Mouse (Mus musculus): ENCODE data around the gene Sh2d3c. TPM values are rescaled to one million over a fixed set of nuclear protein-coding genes. Genes with fewer than 3 reads are reported as not detected.
A peak's percentile ranks its signal among the peaks of the same experiment; 100 is the strongest.

Sh2d3c gene
- polyA plus RNA-seq, 1 experiment from 2014 or later, result 29.1 TPM

MicroRNA genes within 50 kb of the gene (microRNA counts, 519-probe panel; counts per million panel counts)
- microRNA mmu-miR-2861, result 460 counts per million, percentile 65 among the panel's probes with 10 or more counts

Small RNAs within 50 kb of the gene (microRNA-seq; reads per million reads assigned to microRNA genes)
- not detected for gene Gm47291
- not detected for gene Mir2861
- not detected for gene Mir3960
- not detected for gene Mir8093

Other genes with a start within 250 kb of the Sh2d3c start
- 14.2 and 17.0 TPM in 2 replicates for gene Fam102a, start 185.7 kb upstream of the Sh2d3c start, polyA plus RNA-seq (2016; fragmentation: Nextera tagmentation; extraction: Ambion mirVana)
- gene Dpm2, start 150.2 kb upstream of the Sh2d3c start, polyA plus RNA-seq (2016; fragmentation: Nextera tagmentation; extraction: Ambion mirVana), result 110 and 113 TPM in 2 replicates
- gene Pip5kl1, start 146.3 kb upstream of the Sh2d3c start, polyA plus RNA-seq (2016; fragmentation: Nextera tagmentation; extraction: Ambion mirVana), result 2.9 and 3.4 TPM in 2 replicates
- 0.29 TPM in 1 of 2 replicates, not detected in the other for gene 9430097D07Rik, start 145.4 kb upstream of the Sh2d3c start, polyA plus RNA-seq (2016; fragmentation: Nextera tagmentation; extraction: Ambion mirVana)
- 32.7 and 36.5 TPM in 2 replicates for gene St6galnac4, start 134.0 kb upstream of the Sh2d3c start, polyA plus RNA-seq (2016; fragmentation: Nextera tagmentation; extraction: Ambion mirVana)
- gene St6galnac6, start 121.3 kb upstream of the Sh2d3c start, polyA plus RNA-seq (2016; fragmentation: Nextera tagmentation; extraction: Ambion mirVana), result 26.4 and 28.1 TPM in 2 replicates
- gene Ak1, start 99.3 kb upstream of the Sh2d3c start, polyA plus RNA-seq (2016; fragmentation: Nextera tagmentation; extraction: Ambion mirVana), result 19.4 and 24.1 TPM in 2 replicates
- 32.1 and 36.4 TPM in 2 replicates for gene Eng, start 74.5 kb upstream of the Sh2d3c start, polyA plus RNA-seq (2016; fragmentation: Nextera tagmentation; extraction: Ambion mirVana)
- 31.1 and 32.3 TPM in 2 replicates for gene Fpgs, start 16.9 kb upstream of the Sh2d3c start, polyA plus RNA-seq (2016; fragmentation: Nextera tagmentation; extraction: Ambion mirVana)
- gene Cdk9, start 8.0 kb upstream of the Sh2d3c start, polyA plus RNA-seq (2016; fragmentation: Nextera tagmentation; extraction: Ambion mirVana), result 121 and 126 TPM in 2 replicates
- 0.34 and 0.43 TPM in 2 replicates for gene 6330409D20Rik, start 20.0 kb downstream of the Sh2d3c start, polyA plus RNA-seq (2016; fragmentation: Nextera tagmentation; extraction: Ambion mirVana)
- 61.5 and 67.0 TPM in 2 replicates for gene Tor2a, start 36.2 kb downstream of the Sh2d3c start, polyA plus RNA-seq (2016; fragmentation: Nextera tagmentation; extraction: Ambion mirVana)
- gene Ttc16, start 54.6 kb downstream of the Sh2d3c start, polyA plus RNA-seq (2016; fragmentation: Nextera tagmentation; extraction: Ambion mirVana), result 0.23 and 0.34 TPM in 2 replicates
- gene Ptrh1, start 54.7 kb downstream of the Sh2d3c start, polyA plus RNA-seq (2016; fragmentation: Nextera tagmentation; extraction: Ambion mirVana), result 3.3 and 6.4 TPM in 2 replicates
- 0.74 and 1.6 TPM in 2 replicates for gene Cfap157, start 63.4 kb downstream of the Sh2d3c start, polyA plus RNA-seq (2016; fragmentation: Nextera tagmentation; extraction: Ambion mirVana)
- 28.3 and 32.4 TPM in 2 replicates for gene Stxbp1, start 126.2 kb downstream of the Sh2d3c start, polyA plus RNA-seq (2016; fragmentation: Nextera tagmentation; extraction: Ambion mirVana)
- gene Fam129b, start 155.1 kb downstream of the Sh2d3c start, polyA plus RNA-seq (2016; fragmentation: Nextera tagmentation; extraction: Ambion mirVana), result 48.8 and 54.7 TPM in 2 replicates
- gene Rpl12, start 240.5 kb downstream of the Sh2d3c start, polyA plus RNA-seq (2016; fragmentation: Nextera tagmentation; extraction: Ambion mirVana), result 160 and 169 TPM in 2 replicates
- 14.3 and 14.4 TPM in 2 replicates for gene Lrsam1, start 240.6 kb downstream of the Sh2d3c start, polyA plus RNA-seq (2016; fragmentation: Nextera tagmentation; extraction: Ambion mirVana)

Measured in embryonic facial prominence, embryonic 12.5 days (tissue).